Mouse (Mus musculus): ENCODE data around the gene Stam.
"Not testable (repeated sequence)": the region's sequence is repeated elsewhere in the genome, so short reads cannot be mapped to it uniquely, and the experiment has no call there.

Gene Stam

GRCm38 (mm10) chr2:14073362-14074220 lies at the start of gene Stam:
Gene Stam, plus strand, starts transcription at chr2:14074098.
- peak; percentile 83 for DNase-seq (ENCODE audit: low read depth, low spot score)

- DNase-seq (ENCODE audit: low read depth, low spot score): no peak
These were observed 32.6 kb upstream of the Stam start for GRCm38 (mm10) chr2:14041249-14041648.

- DNase-seq (ENCODE audit: low read depth, low spot score): no peak
These were observed 30.9 kb upstream of the Stam start for GRCm38 (mm10) chr2:14043011-14043410.

GRCm38 (mm10) chr2:14043577-14044170 lies 30.2 kb upstream of the Stam start:
- DNase-seq (ENCODE audit: low read depth, low spot score): no peak

GRCm38 (mm10) chr2:14048381-14048780 lies 25.5 kb upstream of the Stam start:
- DNase-seq (ENCODE audit: low read depth, low spot score): peak; percentile 78

GRCm38 (mm10) chr2:14048808-14049207 lies 25.1 kb upstream of the Stam start:
- DNase-seq (ENCODE audit: low read depth, low spot score): no peak

GRCm38 (mm10) chr2:14053618-14054017 lies 20.3 kb upstream of the Stam start:
- no peak for DNase-seq (ENCODE audit: low read depth, low spot score)

GRCm38 (mm10) chr2:14054163-14054562 lies 19.7 kb upstream of the Stam start:
- no peak for DNase-seq (ENCODE audit: low read depth, low spot score)

- peak; percentile 24 for DNase-seq (ENCODE audit: low read depth, low spot score)
These were observed 19.2 kb upstream of the Stam start for GRCm38 (mm10) chr2:14054716-14055115.

- peak; percentile 71 for DNase-seq (ENCODE audit: low read depth, low spot score)
These were observed 18.7 kb upstream of the Stam start for GRCm38 (mm10) chr2:14055168-14055565.

GRCm38 (mm10) chr2:14055566-14056331 lies 18.1 kb upstream of the Stam start, which contains the start of gene Hacd1:
Gene Hacd1, minus strand, starts transcription at chr2:14056135.
- peak; percentile 82 for DNase-seq (ENCODE audit: low read depth, low spot score)

- DNase-seq (ENCODE audit: low read depth, low spot score): no peak
These were observed 7.9 kb upstream of the Stam start for GRCm38 (mm10) chr2:14065704-14066650.

- no peak for DNase-seq (ENCODE audit: low read depth, low spot score)
These were observed 4.9 kb upstream of the Stam start for GRCm38 (mm10) chr2:14069027-14069426.

GRCm38 (mm10) chr2:14070466-14070865 lies 3.4 kb upstream of the Stam start:
- DNase-seq (ENCODE audit: low read depth, low spot score): no peak

- no peak for DNase-seq (ENCODE audit: low read depth, low spot score)
These were observed 913 bp upstream of the Stam start for GRCm38 (mm10) chr2:14073008-14073361.

- no peak for DNase-seq (ENCODE audit: low read depth, low spot score)
These were observed 463 bp downstream of the Stam start for GRCm38 (mm10) chr2:14074221-14074901.

- not testable (repeated sequence) for DNase-seq (ENCODE audit: low read depth, low spot score)
These were observed 4.6 kb downstream of the Stam start for GRCm38 (mm10) chr2:14078527-14078926.

GRCm38 (mm10) chr2:14100533-14100932 lies 26.6 kb downstream of the Stam start:
- DNase-seq (ENCODE audit: low read depth, low spot score): no peak

GRCm38 (mm10) chr2:14102603-14103002 lies 28.7 kb downstream of the Stam start:
- no peak for DNase-seq (ENCODE audit: low read depth, low spot score)

- no peak for DNase-seq (ENCODE audit: low read depth, low spot score)
These were observed 30.0 kb downstream of the Stam start for GRCm38 (mm10) chr2:14103924-14104323.

- no peak for DNase-seq (ENCODE audit: low read depth, low spot score)
These were observed 33.8 kb downstream of the Stam start for GRCm38 (mm10) chr2:14107673-14108072.
